Mouse (Mus musculus) brain, embryonic 14.5 days (tissue): Measurements from ENCODE around the gene Nme7. TPM values are rescaled to one million over a fixed set of nuclear protein-coding genes. Genes with fewer than 3 reads are reported as not detected.

Experiments
- DNase-seq: peaks from one replicate; pipeline ENCODE4 v3.0.0-alpha.2; 2011; ENCODE audit warnings: low read depth
- CTCF ChIP-seq: fragments of 200-500 bp; IDR thresholded peaks from 2 replicates; pipeline ENCODE4 v1.5.1; 2012; ENCODE audit warnings: inconsistent platforms, mild to moderate bottlenecking, moderate library complexity, borderline replicate concordance; ENCODE audit not compliant: insufficient read depth, insufficient read length; ENCODE audit errors: extremely low read depth
- POLR2A ChIP-seq: fragments of 200-500 bp; IDR thresholded peaks from 2 replicates; pipeline ENCODE4 v1.6.1; 2012; ENCODE audit warnings: mild to moderate bottlenecking, inconsistent platforms, borderline replicate concordance; ENCODE audit not compliant: poor library complexity, insufficient read depth, insufficient read length, severe bottlenecking; ENCODE audit errors: extremely low read depth
- polyA plus RNA-seq: library from polyadenylated mRNA; depleted of rRNA; stranded (reverse); fragments of >200 nt; gene quantifications from 2 replicates; pipeline ENCODE4 v1.2.3, GENCODE M21; 2012

The Nme7 gene
- polyA plus RNA-seq, 1 experiment, result 19.2 TPM

DNA sequence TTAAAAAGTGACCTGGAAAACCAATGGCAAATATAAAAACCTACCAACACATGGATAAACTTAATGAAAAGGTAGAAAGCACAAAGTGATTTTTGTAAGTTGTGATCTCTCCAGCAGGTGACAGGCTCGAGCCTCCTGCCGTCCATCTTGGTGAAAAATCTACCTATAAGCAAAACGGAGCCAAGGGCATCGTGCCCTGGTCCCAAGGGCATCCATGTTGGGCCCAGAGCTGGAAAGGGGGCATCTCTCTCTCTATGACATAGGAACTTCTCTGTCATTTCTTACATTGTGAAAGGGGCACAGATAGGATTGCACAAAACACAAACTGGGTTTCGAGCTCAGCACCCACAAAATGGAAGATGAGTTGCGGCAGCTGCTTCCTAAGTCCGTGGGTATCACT is 151.7 kb downstream of the Nme7 start:
- TF ChIP-seq CTCF, result peak; percentile 52
- TF ChIP-seq POLR2A, result no peak
- peak; percentile 59 for DNase-seq

DNA sequence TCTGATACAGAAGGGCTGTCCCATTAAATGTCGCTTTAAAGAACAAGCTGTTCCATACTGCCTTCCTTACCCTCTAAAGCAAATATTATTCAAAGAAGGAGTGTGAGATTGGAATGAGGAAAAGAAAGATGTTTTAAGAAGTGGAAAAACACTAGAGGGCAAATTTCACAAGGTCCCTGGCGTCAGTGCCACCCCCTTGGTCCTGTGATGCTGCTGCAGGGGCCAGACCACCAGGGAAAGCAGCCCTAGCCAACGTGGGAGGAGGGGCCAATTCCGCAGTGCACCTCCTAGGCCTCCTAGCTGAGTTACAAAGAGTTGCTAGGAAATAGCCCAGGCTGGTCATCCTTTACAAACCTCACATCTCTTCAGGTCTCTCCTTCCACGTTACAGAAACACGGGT is 152.1 kb downstream of the Nme7 start:
- peak; percentile 45 for DNase-seq
- TF ChIP-seq POLR2A (no peak), CTCF (no peak)

DNA sequence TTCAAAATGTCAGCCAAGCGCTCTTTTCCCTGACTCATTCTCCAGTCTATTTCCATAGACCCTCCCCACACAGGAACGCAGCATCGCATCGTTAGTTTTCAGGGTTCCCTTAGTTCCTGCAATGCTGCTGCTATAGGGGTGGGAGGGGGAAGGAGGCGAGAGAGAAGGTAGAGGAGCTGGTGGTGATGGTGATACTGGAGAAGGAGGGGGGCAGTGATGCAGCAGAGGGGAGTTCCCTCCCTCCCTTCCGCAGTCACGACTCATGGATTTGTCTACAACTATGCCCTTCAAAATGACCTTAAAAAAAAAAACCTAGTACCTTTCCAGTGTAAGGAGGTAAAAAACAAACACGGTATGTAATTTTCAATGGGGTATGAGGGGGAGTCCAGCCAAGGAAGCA is 152.8 kb downstream of the Nme7 start:
- peak; percentile 51 for DNase-seq

GRCm38 (mm10) chr1:164457531-164458244 is 153.8 kb downstream of the Nme7 start:
- peak; percentile 94 for DNase-seq
- TF ChIP-seq CTCF (no peak), POLR2A (peak; percentile 87)

More for the DNA sequence above, 152.8 kb downstream of the Nme7 start:
- TF ChIP-seq POLR2A, result no peak
- TF ChIP-seq CTCF, result no peak

DNA sequence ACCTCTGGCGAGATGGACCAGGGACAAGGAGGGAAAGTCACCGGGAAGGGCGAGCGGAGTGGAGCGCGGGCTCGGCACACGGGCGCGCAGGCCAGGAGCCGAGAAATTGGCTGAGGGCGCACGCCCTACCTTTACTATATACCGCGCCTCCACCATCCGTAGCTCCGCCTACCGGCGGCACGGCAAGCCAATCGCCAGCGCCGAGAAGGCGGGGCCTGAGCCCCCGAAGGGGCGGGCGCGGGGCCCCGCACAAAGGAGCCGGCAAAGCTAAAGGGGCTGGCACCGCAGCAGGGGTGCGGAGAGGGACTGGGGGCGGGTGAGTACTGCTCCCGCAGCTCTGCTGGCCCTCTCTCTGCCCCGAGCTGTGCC is 154.3 kb downstream of the Nme7 start, which contains the start of gene Atp1b1:
TSS of gene Atp1b1 (minus strand) at position 111 of the 369 bp plus-strand sequence.
- TF ChIP-seq CTCF (no peak), POLR2A (peak; percentile 90)

GRCm38 (mm10) chr1:164458621-164459051 is 154.7 kb downstream of the Nme7 start:
- no peak for TF ChIP-seq POLR2A
- TF ChIP-seq CTCF, result no peak
- no peak for DNase-seq

More for the DNA sequence above, 154.3 kb downstream of the Nme7 start, which contains the start of gene Atp1b1:
- DNase-seq, result peak; percentile 97

DNA sequence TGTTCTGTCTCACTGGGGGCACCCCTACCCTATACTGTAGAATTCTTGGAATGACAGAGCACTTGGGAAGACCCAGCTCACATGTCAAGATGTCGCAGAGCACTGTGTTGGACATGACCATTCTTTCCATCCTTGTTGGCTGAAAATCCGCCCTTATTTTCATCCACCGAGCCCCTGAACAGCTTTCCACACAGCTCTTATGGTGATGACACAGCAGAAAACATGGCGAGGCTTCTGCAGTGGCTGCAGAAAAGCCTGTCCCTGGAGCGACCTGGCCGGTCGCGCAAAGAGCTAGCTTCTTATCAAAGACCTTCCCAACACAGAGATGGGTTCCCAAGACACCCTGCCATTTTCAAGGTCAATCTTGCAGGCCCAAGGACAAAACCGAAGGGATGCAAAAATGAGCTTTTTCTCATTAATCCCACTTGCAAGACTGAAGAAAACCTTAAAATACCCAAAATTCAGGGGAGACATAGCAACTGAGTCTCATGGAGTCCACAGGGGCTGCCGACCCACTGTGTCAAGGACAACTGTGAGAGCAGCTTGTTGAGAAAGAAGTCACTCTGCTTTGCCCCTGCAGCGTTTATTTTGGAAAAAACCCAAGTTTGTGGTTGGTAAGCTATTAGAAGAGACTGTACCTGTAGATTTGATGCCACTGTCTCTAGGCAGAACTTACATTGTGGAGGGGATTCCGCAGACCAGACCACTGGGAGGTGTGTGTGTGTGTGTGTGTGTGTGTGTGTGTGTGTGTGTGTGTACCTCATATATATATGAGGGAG is 155.4 kb downstream of the Nme7 start:
- peak; percentile 30 for DNase-seq
- TF ChIP-seq POLR2A (no peak), CTCF (no peak)

GRCm38 (mm10) chr1:164460921-164461697 is 157.2 kb downstream of the Nme7 start:
- DNase-seq, result no peak
- no peak for TF ChIP-seq POLR2A
- no peak for TF ChIP-seq CTCF

- DNase-seq, result peak; percentile 73
- no peak for TF ChIP-seq POLR2A
- TF ChIP-seq CTCF, result no peak
These were observed 157.8 kb downstream of the Nme7 start for GRCm38 (mm10) chr1:164461726-164462125.

DNA sequence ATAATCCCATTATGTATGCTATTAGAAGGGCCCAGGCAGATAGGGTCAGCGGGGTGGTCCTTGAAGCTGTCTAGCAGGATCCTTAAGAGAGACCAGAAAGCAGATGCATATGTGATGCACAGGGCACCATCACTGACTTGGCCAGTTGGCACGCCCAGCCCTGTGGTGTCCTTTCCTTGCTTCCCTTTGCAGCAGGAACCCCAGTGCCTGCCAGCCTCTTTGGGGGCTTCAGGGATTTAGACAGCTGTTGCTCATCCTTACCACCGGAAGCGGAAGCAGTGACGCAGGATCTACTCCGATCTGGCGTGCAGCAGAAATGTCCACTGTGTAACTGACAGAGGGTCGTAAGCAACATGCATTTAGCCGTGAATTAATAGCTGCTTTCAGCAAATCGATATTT is 163.5 kb downstream of the Nme7 start:
- no peak for DNase-seq
- TF ChIP-seq POLR2A (no peak), CTCF (no peak)

GRCm38 (mm10) chr1:164468329-164468728 is 164.4 kb downstream of the Nme7 start:
- DNase-seq, result no peak
- TF ChIP-seq POLR2A, result no peak
- no peak for TF ChIP-seq CTCF
